Mouse (Mus musculus) adrenal gland, adult 18-20 months (tissue): Measurements from ENCODE around the gene P2ry6. TPM values are rescaled to one million over a fixed set of nuclear protein-coding genes. Genes with fewer than 3 reads are reported as not detected.

ENCODE experiments used
- DNase-seq, 2 experiments: peaks; one replicate each; pipeline ENCODE4 v3.0.0; 2021 to 2022; ENCODE audit warnings: low spot score in 2 of 2
- long read RNA-seq, 2 experiments: library from polyadenylated mRNA; stranded (forward); transcript quantifications; one replicate each; pipeline ENCODE4 v2.0.0; 2021
- total RNA-seq, 2 experiments: library from RNA; stranded (reverse); gene quantifications; 1 replicate in 1 of 2; 2 replicates in 1 of 2; pipeline ENCODE4 v1.2.3; 2021

Gene P2ry6
- 1 to 10 TPM; 3.1 to 5.4 TPM for total RNA-seq
- long read RNA-seq, experiment 1, partial matches to known transcripts = 0 of 4 reads
- long read RNA-seq, experiment 1, other reads (novel, unspliced or antisense) = 0 of 4 reads
- long read RNA-seq, experiment 2, partial matches to known transcripts = 0 of 1 reads
- long read RNA-seq, experiment 2, other reads (novel, unspliced or antisense) = 0 of 1 reads

DNA sequence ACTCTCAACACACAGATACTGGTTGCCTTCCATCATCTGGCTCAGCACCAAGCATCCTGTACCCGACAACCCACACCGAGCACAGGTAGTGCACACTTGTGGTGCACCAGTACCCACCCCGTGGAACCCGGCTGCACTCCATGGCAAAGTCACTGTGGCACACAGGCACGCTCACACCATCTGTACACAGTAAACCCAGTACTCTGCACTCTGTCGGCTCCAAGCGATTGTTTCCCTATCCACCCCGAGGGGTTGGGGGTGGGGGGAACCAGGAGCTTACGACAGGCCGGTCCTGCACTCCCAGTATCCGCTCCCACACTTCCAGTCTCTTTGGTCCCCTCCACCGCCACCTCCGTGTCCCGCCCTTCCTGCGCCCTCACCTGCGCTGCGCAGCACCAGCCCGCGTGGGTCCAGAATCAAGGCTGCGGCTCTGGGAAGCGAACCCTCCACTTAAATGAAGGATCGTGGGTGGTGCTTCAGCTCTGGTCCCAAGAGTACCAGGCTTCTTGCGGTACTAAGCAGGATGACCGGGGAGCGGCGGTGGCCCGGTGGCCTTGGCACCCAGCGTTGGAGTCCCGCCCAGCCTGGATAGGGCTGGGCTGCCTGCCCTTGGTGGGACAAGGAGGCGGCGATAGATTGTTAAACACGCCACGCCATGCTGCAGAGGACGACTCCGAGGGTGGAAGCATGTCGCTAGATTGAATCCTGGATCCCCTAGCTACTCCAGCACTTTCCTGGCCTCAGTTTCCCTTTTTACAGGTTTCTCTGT is at the start of gene P2ry6:
TSS of gene P2ry6 (minus strand) at position 515 of the 769 bp plus-strand sequence.
- peak in 1 of 2 experiments; percentile 56 for DNase-seq

DNA sequence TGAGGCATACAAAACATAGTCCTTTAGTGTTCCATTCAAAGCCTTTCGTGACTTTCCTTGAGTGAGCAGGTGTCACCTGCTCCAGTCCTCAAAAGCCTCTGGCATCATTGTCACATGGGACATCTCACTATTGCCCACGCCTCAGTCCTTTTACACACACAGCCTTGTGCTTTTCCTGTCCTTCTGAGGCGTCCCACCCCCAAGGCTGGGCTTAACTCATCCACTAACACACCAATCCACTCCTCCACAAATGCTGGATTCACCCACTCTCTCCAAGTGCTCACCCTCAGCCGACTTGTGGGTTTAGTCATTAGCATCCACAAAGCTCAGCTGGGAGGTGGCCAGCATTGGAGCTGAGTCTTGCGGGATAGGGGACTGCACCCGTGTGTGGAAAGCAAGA is 43.0 kb upstream of the P2ry6 start:
- no peak for DNase-seq

- DNase-seq = no peak
Observed at GRCm38 (mm10) chr7:101017021-101017461, 42.6 kb upstream of the P2ry6 start.

- no peak for DNase-seq
Observed at GRCm38 (mm10) chr7:101014985-101015384, 40.5 kb upstream of the P2ry6 start.

GRCm38 (mm10) chr7:101014041-101014440 is 39.6 kb upstream of the P2ry6 start:
- no peak for DNase-seq

GRCm38 (mm10) chr7:101012541-101012940 is 38.1 kb upstream of the P2ry6 start, which contains the start of gene P2ry2:
Gene P2ry2, minus strand, starts transcription at chr7:101012866.
- no peak for DNase-seq

DNA sequence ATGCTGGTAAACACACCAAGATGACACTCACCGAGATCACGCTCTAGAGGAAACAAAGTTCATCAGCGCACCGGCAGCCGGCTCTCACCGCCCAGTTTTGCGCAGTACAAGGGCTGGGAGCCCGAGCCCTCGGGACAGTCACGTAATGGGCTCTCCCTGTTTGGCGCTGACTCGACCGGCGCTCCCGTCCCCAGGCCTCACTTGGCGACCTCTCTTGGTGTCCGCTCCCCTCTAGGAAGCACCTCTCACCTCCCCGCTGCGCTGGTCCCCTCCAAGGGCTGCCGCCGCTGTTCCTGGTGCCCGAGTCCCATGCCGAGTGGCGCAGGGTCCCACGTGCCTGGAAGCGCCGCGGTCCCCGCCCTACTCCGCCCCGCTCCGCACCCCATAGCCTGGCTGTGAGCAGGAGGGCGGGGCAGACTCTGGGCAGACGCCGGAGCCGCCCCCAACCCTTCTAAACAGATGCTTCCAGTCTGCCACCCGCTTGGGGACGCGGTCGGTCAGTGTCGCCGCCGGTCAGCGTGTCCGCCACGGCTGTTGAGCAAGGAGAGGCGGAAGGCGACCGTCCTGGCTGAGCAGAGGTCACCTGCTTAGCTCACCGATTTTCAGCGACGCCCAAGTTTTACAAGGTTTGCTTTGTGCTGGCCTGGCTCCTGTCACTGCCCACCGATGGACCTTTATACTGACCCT is 37.4 kb upstream of the P2ry6 start:
- DNase-seq = peak; percentile 66

DNA sequence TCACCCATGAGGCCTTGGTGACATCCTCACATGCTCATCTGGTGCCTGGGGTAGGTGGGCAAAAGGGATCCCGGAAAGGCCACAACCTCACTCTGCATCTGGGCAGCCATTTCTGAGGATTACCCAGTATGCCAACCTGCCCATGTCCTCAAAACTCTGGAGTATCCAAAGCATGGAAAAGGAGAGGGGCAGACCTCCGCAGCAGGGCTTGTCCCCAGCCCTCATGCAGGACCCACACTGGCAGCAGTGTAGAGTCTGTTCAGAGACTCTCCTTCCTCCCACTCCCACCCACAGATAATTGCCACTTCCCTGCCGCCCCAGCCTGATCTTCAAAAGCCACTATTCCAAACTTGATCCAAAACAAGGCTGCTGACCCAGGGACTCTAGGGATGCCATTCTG is 36.3 kb upstream of the P2ry6 start:
- DNase-seq = no peak

- DNase-seq = no peak
Observed at GRCm38 (mm10) chr7:101006201-101006600, 31.8 kb upstream of the P2ry6 start.

GRCm38 (mm10) chr7:101005119-101005518 is 30.7 kb upstream of the P2ry6 start:
- no peak for DNase-seq

GRCm38 (mm10) chr7:101003442-101004326 is 29.2 kb upstream of the P2ry6 start:
- no peak for DNase-seq

DNA sequence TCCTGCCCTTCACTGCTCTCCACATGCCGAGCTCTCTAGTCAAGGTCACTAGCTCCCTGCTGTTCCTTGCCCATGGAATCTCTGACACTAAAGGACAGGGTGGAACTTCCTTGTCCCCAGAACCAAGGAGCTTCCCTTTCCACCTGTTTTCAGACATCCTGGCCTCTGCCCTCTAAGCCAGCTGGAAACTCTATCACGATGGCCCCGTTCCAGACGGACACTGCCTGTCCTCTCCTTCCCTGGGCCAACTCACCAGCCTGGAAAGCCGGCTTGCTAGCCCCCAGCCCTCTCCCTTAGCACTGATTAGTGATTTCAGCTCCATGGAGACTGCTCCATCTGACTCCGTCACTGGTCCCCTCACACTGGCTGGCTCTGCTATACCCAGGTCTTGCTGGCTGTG is 27.8 kb upstream of the P2ry6 start:
- no peak for DNase-seq

- no peak for DNase-seq
Observed at GRCm38 (mm10) chr7:100999623-101000022, 25.2 kb upstream of the P2ry6 start.

DNA sequence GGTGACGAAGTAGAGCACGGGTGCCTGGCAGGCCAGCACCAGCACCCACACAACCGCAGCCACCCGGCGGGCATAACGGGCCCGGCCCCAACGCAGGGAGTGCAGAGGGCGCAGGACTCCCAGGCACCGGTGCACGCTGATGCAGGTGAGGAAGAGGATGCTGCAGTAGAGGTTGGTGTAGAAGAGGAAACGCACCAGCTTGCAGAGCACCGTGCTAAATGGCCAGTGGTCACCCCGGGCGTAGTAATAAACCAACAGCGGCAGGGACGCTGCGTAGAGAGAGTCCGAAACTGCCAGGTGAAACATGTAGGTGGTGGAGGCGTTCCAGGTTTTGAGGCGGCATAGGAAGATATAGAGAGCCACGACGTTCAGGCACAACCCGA is 24.1 kb upstream of the P2ry6 start:
- DNase-seq = no peak

GRCm38 (mm10) chr7:100997951-100998577 is 23.6 kb upstream of the P2ry6 start:
- DNase-seq = no peak

GRCm38 (mm10) chr7:100997215-100997614 is 22.8 kb upstream of the P2ry6 start:
- DNase-seq = no peak

GRCm38 (mm10) chr7:100995951-100996350 is 21.5 kb upstream of the P2ry6 start:
- no peak for DNase-seq

DNA sequence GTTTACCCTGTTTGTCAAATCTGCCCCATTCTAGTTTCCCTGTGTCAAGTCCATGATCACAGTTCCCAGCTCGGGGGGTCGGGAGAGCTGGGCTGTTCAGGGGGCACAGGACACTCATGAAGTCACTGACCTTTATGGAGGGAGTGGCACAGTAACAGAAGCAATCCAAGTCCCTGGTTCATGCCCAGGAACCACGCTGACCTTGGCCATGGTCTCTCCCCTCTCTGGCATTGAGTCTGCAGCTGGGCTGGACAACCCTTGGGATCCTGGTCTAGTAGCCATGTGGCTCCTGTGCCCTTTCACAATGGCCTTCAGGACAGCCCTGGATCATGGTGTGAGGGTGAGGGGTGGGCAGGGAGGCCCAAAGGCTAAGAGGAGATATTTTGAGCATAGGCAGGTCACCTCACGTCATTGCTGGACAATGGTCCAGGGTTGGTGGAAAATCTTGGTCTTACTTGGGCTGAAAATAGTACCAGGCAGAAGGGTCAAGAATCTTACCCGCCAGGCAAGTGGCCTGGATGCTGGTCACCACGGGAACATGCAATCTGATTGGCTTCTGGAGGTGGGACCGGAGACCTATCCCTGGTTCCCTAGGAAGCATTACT is 20.9 kb upstream of the P2ry6 start:
- no peak for DNase-seq

- no peak for DNase-seq
Observed at GRCm38 (mm10) chr7:100993166-100993565, 18.7 kb upstream of the P2ry6 start.

GRCm38 (mm10) chr7:100991972-100992371 is 17.5 kb upstream of the P2ry6 start:
- DNase-seq = no peak
